Mouse (Mus musculus): Measurements from ENCODE around the gene Cuedc2.

GRCm38 (mm10) chr19:46328081-46329030 is 10.1 kb downstream of the Cuedc2 start, which contains the start of gene Fbxl15:
- TF ChIP-seq EP300 (optimal IDR thresholded peaks at IDR 0.05), result no peak
- 0 out of 2 replicates have a peak, but pooled peaks have one; percentile 9 for TF ChIP-seq CTCF (IDR thresholded peaks at IDR 0.05; ENCODE audit: low read depth)

All from stomach, postnatal 0 days (tissue).